Mouse (Mus musculus) ES-Bruce4 (cell line): Measurements from ENCODE around the gene C1qtnf6. TPM values are rescaled to one million over a fixed set of nuclear protein-coding genes. Genes with fewer than 3 reads are reported as not detected.

Experiments
- H3K27ac ChIP-seq: 2 replicates; pipeline ENCODE4 v1.5.1; 2012; ENCODE audit warnings: low read length, inconsistent platforms; ENCODE audit not compliant: insufficient read depth
- H3K27me3 ChIP-seq: 2 replicates; pipeline ENCODE4 v1.6.1; 2012; ENCODE audit warnings: mild to moderate bottlenecking, low read length, inconsistent platforms; ENCODE audit not compliant: control insufficient read depth, poor library complexity, insufficient read depth, severe bottlenecking
- H3K36me3 ChIP-seq: 2 replicates; pipeline ENCODE4 v1.6.1; 2012; ENCODE audit warnings: inconsistent platforms, mild to moderate bottlenecking, low read length, moderate library complexity; ENCODE audit not compliant: control insufficient read depth, poor library complexity, insufficient read depth, severe bottlenecking
- H3K4me1 ChIP-seq: one replicate; pipeline ENCODE4 v1.8.1; 2011; ENCODE audit warnings: low read length; ENCODE audit not compliant: control insufficient read depth, insufficient read depth
- H3K4me3 ChIP-seq: 2 replicates; pipeline ENCODE4 v1.5.1; 2011; ENCODE audit warnings: low read depth, mild to moderate bottlenecking, low read length
- H3K9ac ChIP-seq: 2 replicates; pipeline ENCODE4 v1.6.1; 2012; ENCODE audit warnings: low read depth, mild to moderate bottlenecking, inconsistent platforms; ENCODE audit not compliant: poor library complexity, severe bottlenecking
- H3K9me3 ChIP-seq: replicated peaks from 2 replicates; pipeline ENCODE4 v1.6.1; 2012; ENCODE audit warnings: mild to moderate bottlenecking, low read length, inconsistent platforms; ENCODE audit not compliant: control insufficient read depth, poor library complexity, insufficient read depth, severe bottlenecking
- CTCF ChIP-seq: IDR thresholded peaks from one replicate; pipeline ENCODE4 v1.8.1; 2011; ENCODE audit warnings: low read depth, low read length
- EP300 ChIP-seq: IDR thresholded peaks from 2 replicates; pipeline ENCODE4 v1.6.1; 2011; ENCODE audit warnings: low read depth, low read length; ENCODE audit not compliant: insufficient read depth
- POLR2A ChIP-seq: IDR thresholded peaks from one replicate; pipeline ENCODE4 v1.8.1; 2011; ENCODE audit warnings: low read length; ENCODE audit not compliant: insufficient read depth
- polyA plus RNA-seq: library from polyadenylated mRNA; stranded (reverse); fragments of >200 nt; gene quantifications from 2 replicates; pipeline ENCODE4 v1.2.4, GENCODE M21; 2011; ENCODE audit warnings: low read depth; ENCODE audit not compliant: missing spikeins, insufficient read depth, insufficient read length

The C1qtnf6 gene
- polyA plus RNA-seq, 1 experiment: 5.1 TPM

DNA sequence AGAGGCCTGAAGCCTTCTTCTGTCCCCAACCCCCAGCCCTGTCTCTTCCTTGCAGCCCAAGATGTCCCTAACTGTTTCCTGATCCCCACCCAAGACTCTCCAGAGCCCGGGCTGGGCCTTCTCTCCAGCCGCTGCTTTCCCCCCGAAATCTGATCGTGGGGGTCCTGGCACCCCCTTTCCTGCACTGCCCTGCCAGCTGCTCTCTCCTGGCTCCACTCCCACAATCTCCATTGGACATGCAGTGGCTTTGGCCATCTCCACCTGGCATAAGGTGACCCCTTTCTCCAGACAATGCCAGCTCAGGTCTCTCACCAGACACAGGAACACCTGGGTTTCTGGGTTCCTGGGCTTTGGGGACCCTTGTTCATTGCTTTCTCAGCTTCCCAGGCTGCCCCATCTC, 53.1 kb downstream of the C1qtnf6 start:
- TF ChIP-seq CTCF: no peak
- TF ChIP-seq EP300: no peak
- no peak for TF ChIP-seq POLR2A
- H3K36me3 ChIP-seq: no peaks in the 10 kb centered on the region
- H3K9me3 ChIP-seq: no peaks in the 10 kb centered on the region
- H3K4me3 ChIP-seq: no peak overlapping the region
- H3K4me1 ChIP-seq: no peaks in the 10 kb centered on the region
- H3K9ac ChIP-seq: no peak overlapping the region
- no peaks in the 10 kb centered on the region for H3K27me3 ChIP-seq
- no peak overlapping the region for H3K27ac ChIP-seq

DNA sequence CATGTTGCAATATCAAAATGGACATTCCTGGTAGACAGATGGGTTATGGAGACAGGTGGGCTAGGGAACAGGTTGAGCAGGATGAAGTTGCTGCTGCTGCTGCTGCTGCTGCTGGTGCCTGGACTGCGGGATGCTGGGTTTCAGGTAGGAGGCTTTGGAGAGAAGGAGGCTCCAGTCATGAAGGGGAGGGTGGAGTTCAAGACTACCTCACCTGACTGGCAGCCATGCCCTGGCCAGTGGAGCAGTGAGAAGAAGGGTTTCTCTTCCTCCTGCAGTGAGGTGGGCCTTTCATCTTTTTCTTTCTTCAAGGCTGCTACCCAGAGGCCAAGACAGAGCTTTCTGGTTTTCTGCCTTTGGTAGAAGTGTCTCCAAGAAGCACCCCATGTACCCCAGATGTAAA, 54.3 kb downstream of the C1qtnf6 start:
- no peaks in the 10 kb centered on the region for H3K27me3 ChIP-seq
- TF ChIP-seq POLR2A: no peak
- H3K9me3 ChIP-seq: no peaks in the 10 kb centered on the region
- no peak overlapping the region for H3K9ac ChIP-seq
- H3K36me3 ChIP-seq: no peaks in the 10 kb centered on the region
- no peak overlapping the region for H3K4me3 ChIP-seq
- H3K27ac ChIP-seq: no peak overlapping the region
- no peaks in the 10 kb centered on the region for H3K4me1 ChIP-seq

DNA sequence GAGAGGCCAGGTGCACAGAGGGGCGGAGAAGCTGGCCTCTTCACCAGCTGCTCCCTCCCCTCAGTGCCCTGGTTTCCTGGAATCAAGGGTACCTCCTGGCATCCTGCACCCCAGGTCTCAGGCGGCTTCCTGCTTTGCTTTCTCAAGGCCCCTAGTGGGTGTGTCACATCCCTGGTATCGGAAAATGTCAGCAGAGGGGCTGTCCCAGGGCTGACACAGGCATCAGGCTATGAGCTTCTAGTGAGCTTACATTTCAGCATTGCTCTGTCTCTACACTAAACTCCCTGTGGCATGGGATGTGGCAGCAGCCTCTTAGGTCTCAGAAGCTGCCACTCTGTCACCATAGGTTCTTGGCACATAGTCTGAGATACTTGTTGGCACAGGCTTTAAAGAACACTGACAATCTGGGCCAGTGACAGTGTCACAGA, 55.6 kb downstream of the C1qtnf6 start:
- H3K9ac ChIP-seq: no peak overlapping the region
- H3K9me3 ChIP-seq: no peaks in the 10 kb centered on the region
- no peak for TF ChIP-seq CTCF
- no peak for TF ChIP-seq POLR2A
- TF ChIP-seq EP300: no peak

DNA sequence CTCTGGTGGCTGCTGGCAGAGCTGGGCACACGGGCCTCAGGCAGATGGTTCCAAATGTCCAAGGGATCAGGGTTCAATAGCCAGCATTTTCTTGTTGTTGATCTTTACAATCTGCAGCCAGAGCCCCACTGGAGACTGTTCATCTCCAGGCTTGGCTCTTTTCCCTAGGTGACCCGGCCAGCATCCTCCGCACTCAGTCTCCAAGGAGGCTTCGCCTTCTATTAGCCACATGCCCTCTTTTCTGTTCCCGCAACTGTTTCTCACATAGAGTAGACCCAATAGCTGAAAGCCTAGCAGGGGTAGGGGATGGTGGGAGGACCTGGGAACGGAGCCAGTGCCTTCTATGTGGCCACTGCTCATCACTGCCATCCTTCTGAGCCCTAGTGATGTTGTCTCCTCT, 57.8 kb downstream of the C1qtnf6 start:
- Histone ChIP-seq H3K4me1 (no peaks in the 10 kb centered on the region), H3K27ac (no peak overlapping the region), H3K36me3 (no peaks in the 10 kb centered on the region), H3K27me3 (no peaks in the 10 kb centered on the region), H3K9ac (no peak overlapping the region), H3K9me3 (no peaks in the 10 kb centered on the region), H3K4me3 (no peak overlapping the region)
- TF ChIP-seq CTCF: no peak
- TF ChIP-seq EP300: no peak
- TF ChIP-seq POLR2A: no peak

More for the DNA sequence above, 55.6 kb downstream of the C1qtnf6 start:
- Histone ChIP-seq H3K4me3 (no peak overlapping the region), H3K27me3 (no peaks in the 10 kb centered on the region), H3K36me3 (no peaks in the 10 kb centered on the region), H3K4me1 (no peaks in the 10 kb centered on the region), H3K27ac (no peak overlapping the region)

Other genes with a start within 250 kb of the C1qtnf6 start
- gene Csf2rb2, start 225.7 kb downstream of the C1qtnf6 start, polyA plus RNA-seq: not detected in 2 replicates
- gene Csf2rb, start 205.7 kb downstream of the C1qtnf6 start, polyA plus RNA-seq: 0.58 and 1.1 TPM in 2 replicates
- not detected in 2 replicates for gene Tex33, start 135.5 kb downstream of the C1qtnf6 start, polyA plus RNA-seq
- gene Tst, start 125.5 kb downstream of the C1qtnf6 start, polyA plus RNA-seq: 9.8 and 10.5 TPM in 2 replicates
- 15.4 and 18.4 TPM in 2 replicates for gene Mpst, start 125.0 kb downstream of the C1qtnf6 start, polyA plus RNA-seq
- 31.4 and 35.9 TPM in 2 replicates for gene Kctd17, start 102.9 kb downstream of the C1qtnf6 start, polyA plus RNA-seq
- 0.70 TPM in 1 of 2 replicates, not detected in the other for gene Tmprss6, start 62.8 kb downstream of the C1qtnf6 start, polyA plus RNA-seq
- 0.37 and 0.42 TPM in 2 replicates for gene Il2rb, start 36.1 kb downstream of the C1qtnf6 start, polyA plus RNA-seq
- not detected in 2 replicates for gene Sstr3, start 13.3 kb upstream of the C1qtnf6 start, polyA plus RNA-seq
- not detected in 2 replicates for gene Rac2, start 41.4 kb upstream of the C1qtnf6 start, polyA plus RNA-seq
- gene Cyth4, start 65.6 kb upstream of the C1qtnf6 start, polyA plus RNA-seq: 0.40 and 0.41 TPM in 2 replicates
- gene Elfn2, start 187.4 kb upstream of the C1qtnf6 start, polyA plus RNA-seq: 0.07 and 0.12 TPM in 2 replicates
- gene Mfng, start 242.1 kb upstream of the C1qtnf6 start, polyA plus RNA-seq: 4.4 and 5.2 TPM in 2 replicates